Mouse (Mus musculus): Measurements from ENCODE around the gene Ilkap.

DNA sequence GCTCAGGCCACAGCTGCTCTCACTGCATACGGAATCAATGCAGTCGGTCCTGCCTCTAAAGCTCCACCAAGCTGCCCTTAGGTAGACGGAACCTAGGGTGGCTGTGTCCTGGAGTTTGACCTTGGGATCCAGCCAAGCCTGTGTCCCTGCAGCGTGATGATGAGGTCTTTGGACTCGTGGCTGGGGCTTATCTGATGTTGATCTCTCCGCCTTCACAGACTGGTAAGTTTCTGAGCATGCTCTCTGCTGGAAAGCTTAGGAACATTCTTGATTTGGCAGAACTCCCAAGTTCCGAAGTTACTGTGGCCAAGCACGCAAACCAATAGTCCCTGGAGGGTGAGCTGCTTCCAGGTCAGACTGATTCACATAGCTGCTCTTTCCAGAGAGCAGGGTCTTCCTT lies 47.4 kb upstream of the Ilkap start:
- TF ChIP-seq MAX (IDR thresholded peaks at IDR 0.05) (no peak), CTCF (IDR thresholded peaks at IDR 0.05; ENCODE audit: control insufficient read depth, insufficient read depth, insufficient read length) (no peak), USF1 (IDR thresholded peaks at IDR 0.05; ENCODE audit: low read depth) (no peak)
